Mouse (Mus musculus): ENCODE measurements around the gene Rprd2. TPM values are rescaled to one million over a fixed set of nuclear protein-coding genes. Genes with fewer than 3 reads are reported as not detected.

Rprd2 gene
- polyA plus RNA-seq, 1 experiment = 7.7 TPM

DNA sequence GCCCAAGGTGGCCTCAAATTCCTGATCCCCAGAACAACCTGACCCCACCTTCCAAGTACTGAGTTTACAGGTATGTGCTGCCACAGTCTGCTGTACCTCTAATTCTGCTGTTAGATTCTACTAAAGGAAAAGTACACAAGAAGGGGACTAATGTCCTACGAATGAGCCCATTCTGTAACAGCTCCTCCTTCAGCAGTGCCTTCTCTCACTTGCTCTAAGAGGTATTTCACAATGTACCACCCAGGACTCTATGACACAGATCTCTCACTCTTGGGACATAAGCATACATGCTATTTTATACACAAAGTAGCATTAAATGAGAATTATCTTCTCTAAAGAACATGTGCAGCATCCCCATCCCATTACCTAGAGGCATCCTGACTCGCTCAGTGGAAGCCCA lies 25.0 kb downstream of the Rprd2 start:
- Histone ChIP-seq H3K27me3 (ENCODE audit: control insufficient read depth, insufficient read depth, insufficient read length) (no peaks in the 10 kb centered on the region), H3K36me3 (ENCODE audit: control insufficient read depth, insufficient read depth) (peaks cover 9% of the 10 kb centered on the region), H3K79me3 (ENCODE audit: low read depth) (peaks cover 63% of the 10 kb centered on the region), H3ac (ENCODE audit: control insufficient read depth, insufficient read length, low read depth) (no peak overlapping the region), H3K4me3 (ENCODE audit: insufficient read depth, poor library complexity, severe bottlenecking) (no peak overlapping the region), H3K79me2 (ENCODE audit: control insufficient read depth, insufficient read depth) (peaks cover 95% of the 10 kb centered on the region)
- no peak for TF ChIP-seq CTCF (IDR thresholded peaks at IDR 0.05; ENCODE audit: control insufficient read depth, insufficient read depth, insufficient read length)
- no peak for TF ChIP-seq FOSL1 (IDR thresholded peaks at IDR 0.05; ENCODE audit: insufficient read depth, low read length, poor library complexity, severe bottlenecking)
- no peak for TF ChIP-seq CEBPB (IDR thresholded peaks at IDR 0.05; ENCODE audit: low read depth)
- TF ChIP-seq MYOD1 (IDR thresholded peaks at IDR 0.05; ENCODE audit: control insufficient read depth, insufficient read length, low read depth) = no peak
- no peak for TF ChIP-seq USF1 (IDR thresholded peaks at IDR 0.05; ENCODE audit: low read depth)
- TF ChIP-seq MYOG (IDR thresholded peaks at IDR 0.05; ENCODE audit: control insufficient read depth, extremely low read depth, insufficient read length) = no peak
- TF ChIP-seq MAX (IDR thresholded peaks at IDR 0.05) = no peak

DNA sequence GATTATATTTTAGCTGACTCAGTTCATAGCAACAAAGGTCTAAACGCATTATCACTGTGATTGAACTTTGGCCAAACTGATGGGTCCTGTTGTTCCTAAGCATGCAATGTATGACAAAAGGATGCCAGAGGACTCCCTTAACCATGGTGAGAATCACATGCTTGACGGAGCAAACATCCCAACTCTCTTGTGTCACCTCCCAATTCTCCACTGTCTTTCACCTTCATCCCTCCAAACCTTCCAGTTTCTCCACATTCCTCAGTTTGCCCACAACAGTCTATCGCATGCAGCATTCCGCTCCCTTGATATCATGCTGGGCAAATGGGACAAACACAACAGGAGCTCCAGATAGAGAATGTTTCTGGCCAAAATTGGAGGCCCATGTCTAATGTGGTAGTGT lies 33.2 kb downstream of the Rprd2 start:
- TF ChIP-seq FOSL1 (IDR thresholded peaks at IDR 0.05; ENCODE audit: insufficient read depth, low read length, poor library complexity, severe bottlenecking) (no peak), CTCF (IDR thresholded peaks at IDR 0.05; ENCODE audit: control insufficient read depth, insufficient read depth, insufficient read length) (no peak), USF1 (IDR thresholded peaks at IDR 0.05; ENCODE audit: low read depth) (no peak), MYOD1 (IDR thresholded peaks at IDR 0.05; ENCODE audit: control insufficient read depth, insufficient read length, low read depth) (no peak), CEBPB (IDR thresholded peaks at IDR 0.05; ENCODE audit: low read depth) (no peak), MAX (IDR thresholded peaks at IDR 0.05) (no peak), MYOG (IDR thresholded peaks at IDR 0.05; ENCODE audit: control insufficient read depth, extremely low read depth, insufficient read length) (no peak)
- Histone ChIP-seq H3ac (ENCODE audit: control insufficient read depth, insufficient read length, low read depth) (no peak overlapping the region), H3K36me3 (ENCODE audit: control insufficient read depth, insufficient read depth) (peaks cover 70% of the 10 kb centered on the region), H3K4me3 (ENCODE audit: insufficient read depth, poor library complexity, severe bottlenecking) (no peak overlapping the region), H3K79me2 (ENCODE audit: control insufficient read depth, insufficient read depth) (peaks cover 21% of the 10 kb centered on the region), H3K79me3 (ENCODE audit: low read depth) (peaks cover 12% of the 10 kb centered on the region), H3K27me3 (ENCODE audit: control insufficient read depth, insufficient read depth, insufficient read length) (no peaks in the 10 kb centered on the region)

DNA sequence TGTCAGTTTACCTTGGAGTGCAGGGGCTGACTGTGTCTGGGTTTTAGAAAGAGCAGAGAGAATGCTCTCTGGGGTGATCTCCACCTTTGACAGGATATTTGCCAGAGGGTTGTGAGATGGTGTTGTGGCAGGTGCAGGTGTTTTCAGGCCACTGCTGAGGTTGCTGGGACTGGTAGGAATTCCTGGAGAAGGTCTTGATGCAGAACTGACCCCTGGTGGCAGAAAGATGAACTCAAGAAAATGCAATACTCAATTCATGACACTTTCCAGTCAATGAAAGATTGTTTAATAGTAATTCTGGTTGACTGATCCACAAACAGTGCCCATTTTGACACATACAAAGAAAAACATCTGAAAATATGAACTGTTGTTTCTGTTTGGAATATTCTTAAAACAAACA lies 46.7 kb downstream of the Rprd2 start:
- Histone ChIP-seq H3K79me2 (ENCODE audit: control insufficient read depth, insufficient read depth) (no peaks in the 10 kb centered on the region), H3K27me3 (ENCODE audit: control insufficient read depth, insufficient read depth, insufficient read length) (no peaks in the 10 kb centered on the region), H3K79me3 (ENCODE audit: low read depth) (no peaks in the 10 kb centered on the region), H3K36me3 (ENCODE audit: control insufficient read depth, insufficient read depth) (peaks cover 55% of the 10 kb centered on the region), H3ac (ENCODE audit: control insufficient read depth, insufficient read length, low read depth) (no peak overlapping the region), H3K4me3 (ENCODE audit: insufficient read depth, poor library complexity, severe bottlenecking) (no peak overlapping the region)
- TF ChIP-seq MYOD1 (IDR thresholded peaks at IDR 0.05; ENCODE audit: control insufficient read depth, insufficient read length, low read depth) = no peak

DNA sequence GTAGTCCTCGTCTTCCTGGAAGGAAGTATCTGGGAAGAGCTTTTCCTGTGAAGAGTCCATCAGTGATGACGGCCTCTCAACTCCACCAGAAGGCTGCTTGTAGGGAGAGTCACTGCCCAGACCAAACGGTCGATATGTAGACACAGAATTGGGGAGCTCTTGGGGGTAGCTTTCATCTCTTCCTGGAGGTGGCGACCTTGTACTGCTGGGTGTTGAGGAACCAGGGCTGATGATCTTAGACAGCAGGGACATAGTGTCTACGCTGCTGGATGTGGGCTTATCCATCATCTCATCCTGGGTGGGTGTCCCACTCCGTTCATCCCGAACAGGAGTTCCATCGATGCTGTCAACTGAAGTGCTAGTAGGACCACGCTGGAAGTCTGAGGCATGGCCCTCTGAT lies 53.1 kb downstream of the Rprd2 start:
- Histone ChIP-seq H3K79me2 (ENCODE audit: control insufficient read depth, insufficient read depth) (no peaks in the 10 kb centered on the region), H3ac (ENCODE audit: control insufficient read depth, insufficient read length, low read depth) (no peak overlapping the region), H3K4me3 (ENCODE audit: insufficient read depth, poor library complexity, severe bottlenecking) (no peak overlapping the region), H3K27me3 (ENCODE audit: control insufficient read depth, insufficient read depth, insufficient read length) (no peaks in the 10 kb centered on the region), H3K79me3 (ENCODE audit: low read depth) (no peaks in the 10 kb centered on the region), H3K36me3 (ENCODE audit: control insufficient read depth, insufficient read depth) (peaks cover 42% of the 10 kb centered on the region)
- no peak for TF ChIP-seq CEBPB (IDR thresholded peaks at IDR 0.05; ENCODE audit: low read depth)
- no peak for TF ChIP-seq CTCF (IDR thresholded peaks at IDR 0.05; ENCODE audit: control insufficient read depth, insufficient read depth, insufficient read length)
- TF ChIP-seq MAX (IDR thresholded peaks at IDR 0.05) = no peak
- TF ChIP-seq MYOG (IDR thresholded peaks at IDR 0.05; ENCODE audit: control insufficient read depth, extremely low read depth, insufficient read length) = no peak
- TF ChIP-seq USF1 (IDR thresholded peaks at IDR 0.05; ENCODE audit: low read depth) = no peak
- TF ChIP-seq MYOD1 (IDR thresholded peaks at IDR 0.05; ENCODE audit: control insufficient read depth, insufficient read length, low read depth) = no peak
- TF ChIP-seq FOSL1 (IDR thresholded peaks at IDR 0.05; ENCODE audit: insufficient read depth, low read length, poor library complexity, severe bottlenecking) = no peak

DNA sequence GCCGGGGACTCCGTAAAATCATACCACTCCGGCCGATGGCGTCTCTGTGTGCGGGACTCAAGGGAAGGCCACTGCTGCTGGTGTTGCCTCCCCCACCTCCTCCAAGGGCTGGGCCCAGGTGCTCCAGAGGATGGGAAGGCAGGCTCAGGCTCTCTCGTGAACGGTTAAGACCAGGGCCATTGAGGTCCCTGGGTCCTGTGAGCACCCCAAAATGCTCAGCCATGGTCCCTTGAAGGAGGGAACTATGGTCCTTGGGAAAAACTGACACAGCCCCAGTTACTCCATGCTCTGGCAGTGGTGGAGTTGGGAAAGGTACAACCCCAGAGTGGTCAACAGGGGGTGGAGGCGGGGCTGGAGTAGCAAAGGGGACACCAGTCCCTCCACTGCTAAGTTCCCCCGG lies 54.9 kb downstream of the Rprd2 start:
- Histone ChIP-seq H3ac (ENCODE audit: control insufficient read depth, insufficient read length, low read depth) (no peak overlapping the region), H3K27me3 (ENCODE audit: control insufficient read depth, insufficient read depth, insufficient read length) (no peaks in the 10 kb centered on the region), H3K4me3 (ENCODE audit: insufficient read depth, poor library complexity, severe bottlenecking) (no peak overlapping the region), H3K79me2 (ENCODE audit: control insufficient read depth, insufficient read depth) (no peaks in the 10 kb centered on the region), H3K36me3 (ENCODE audit: control insufficient read depth, insufficient read depth) (peaks cover 30% of the 10 kb centered on the region), H3K79me3 (ENCODE audit: low read depth) (no peaks in the 10 kb centered on the region)
- no peak for TF ChIP-seq FOSL1 (IDR thresholded peaks at IDR 0.05; ENCODE audit: insufficient read depth, low read length, poor library complexity, severe bottlenecking)
- TF ChIP-seq MYOD1 (IDR thresholded peaks at IDR 0.05; ENCODE audit: control insufficient read depth, insufficient read length, low read depth) = no peak
- TF ChIP-seq CEBPB (IDR thresholded peaks at IDR 0.05; ENCODE audit: low read depth) = no peak
- no peak for TF ChIP-seq MAX (IDR thresholded peaks at IDR 0.05)
- no peak for TF ChIP-seq USF1 (IDR thresholded peaks at IDR 0.05; ENCODE audit: low read depth)
- TF ChIP-seq CTCF (IDR thresholded peaks at IDR 0.05; ENCODE audit: control insufficient read depth, insufficient read depth, insufficient read length) = no peak
- no peak for TF ChIP-seq MYOG (IDR thresholded peaks at IDR 0.05; ENCODE audit: control insufficient read depth, extremely low read depth, insufficient read length)

DNA sequence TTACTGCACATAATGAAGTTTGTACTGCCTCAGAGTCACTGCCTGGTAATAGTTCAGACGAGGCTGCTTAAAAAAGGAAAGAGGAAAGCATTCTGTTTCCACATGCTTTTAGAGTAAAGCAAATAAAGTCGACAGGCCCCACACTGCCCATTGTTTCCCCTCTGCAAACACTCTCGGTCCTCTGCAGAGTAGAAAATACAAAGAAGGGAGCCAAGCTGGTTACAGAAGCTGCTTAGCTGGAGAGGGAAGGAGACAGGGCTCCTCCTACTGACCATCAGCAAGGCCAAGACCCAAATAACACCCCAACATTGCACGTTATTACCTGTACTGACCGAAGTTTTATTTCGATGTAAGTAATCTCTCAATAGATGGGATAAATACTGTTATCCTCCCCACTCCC lies 55.7 kb downstream of the Rprd2 start:
- Histone ChIP-seq H3ac (ENCODE audit: control insufficient read depth, insufficient read length, low read depth) (no peak overlapping the region), H3K4me3 (ENCODE audit: insufficient read depth, poor library complexity, severe bottlenecking) (no peak overlapping the region), H3K79me2 (ENCODE audit: control insufficient read depth, insufficient read depth) (no peaks in the 10 kb centered on the region), H3K27me3 (ENCODE audit: control insufficient read depth, insufficient read depth, insufficient read length) (no peaks in the 10 kb centered on the region), H3K36me3 (ENCODE audit: control insufficient read depth, insufficient read depth) (peaks cover 25% of the 10 kb centered on the region), H3K79me3 (ENCODE audit: low read depth) (no peaks in the 10 kb centered on the region)
- TF ChIP-seq MYOG (IDR thresholded peaks at IDR 0.05; ENCODE audit: control insufficient read depth, extremely low read depth, insufficient read length) (no peak), FOSL1 (IDR thresholded peaks at IDR 0.05; ENCODE audit: insufficient read depth, low read length, poor library complexity, severe bottlenecking) (no peak)
